Mouse (Mus musculus): Measurements from ENCODE around the gene Atic. TPM values are rescaled to one million over a fixed set of nuclear protein-coding genes. Genes with fewer than 3 reads are reported as not detected.
A peak's percentile ranks its signal among the peaks of the same experiment; 100 is the strongest.

The Atic gene
- 10 to 100 TPM; 33.3 to 35.5 TPM for total RNA-seq (2021)
- long read RNA-seq, experiment 1, transcript Atic-201 (16 exons, 2,845 nt): major isoform, 7 of 9 reads
- long read RNA-seq, experiment 1, partial matches to known transcripts: 2 of 9 reads
- long read RNA-seq, experiment 1, other reads (novel, unspliced or antisense): 0 of 9 reads
- long read RNA-seq, experiment 2, transcript Atic-201 (16 exons, 2,845 nt): major isoform, 18 of 28 reads
- long read RNA-seq, experiment 2, partial matches to known transcripts: 6 of 28 reads
- long read RNA-seq, experiment 2, other reads (novel, unspliced or antisense): 4 of 28 reads

GRCm38 (mm10) chr1:71556688-71557612 is at the start of gene Atic:
Atic (plus strand) TSS chr1:71557150.
- peak; percentile 78 to 92 for DNase-seq (ENCODE audit: low spot score in 2 of 2)

DNA sequence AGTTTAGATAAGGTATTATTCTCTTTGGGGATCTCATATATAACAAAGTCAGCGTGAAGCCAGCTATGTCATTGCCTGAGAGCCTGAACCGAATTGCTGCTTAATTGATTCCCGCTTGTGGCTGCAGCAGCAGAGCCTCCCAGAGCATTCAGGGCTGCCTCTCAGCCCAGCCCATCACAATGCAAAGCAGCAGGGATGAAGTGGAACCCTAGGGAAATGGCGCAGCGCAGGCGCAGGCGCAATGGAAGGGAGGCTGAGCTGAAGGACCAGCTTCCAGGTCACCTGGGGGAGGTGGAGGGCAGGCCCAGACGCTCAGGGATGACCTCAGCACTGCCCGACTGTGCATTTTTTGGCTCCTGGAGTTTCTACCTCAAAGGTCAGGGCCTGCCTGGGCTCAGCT is 49.7 kb upstream of the Atic start:
- DNase-seq (ENCODE audit: low spot score in 2 of 2): no peak

GRCm38 (mm10) chr1:71515041-71515440 is 41.9 kb upstream of the Atic start:
- DNase-seq (ENCODE audit: low spot score in 2 of 2): no peak

DNA sequence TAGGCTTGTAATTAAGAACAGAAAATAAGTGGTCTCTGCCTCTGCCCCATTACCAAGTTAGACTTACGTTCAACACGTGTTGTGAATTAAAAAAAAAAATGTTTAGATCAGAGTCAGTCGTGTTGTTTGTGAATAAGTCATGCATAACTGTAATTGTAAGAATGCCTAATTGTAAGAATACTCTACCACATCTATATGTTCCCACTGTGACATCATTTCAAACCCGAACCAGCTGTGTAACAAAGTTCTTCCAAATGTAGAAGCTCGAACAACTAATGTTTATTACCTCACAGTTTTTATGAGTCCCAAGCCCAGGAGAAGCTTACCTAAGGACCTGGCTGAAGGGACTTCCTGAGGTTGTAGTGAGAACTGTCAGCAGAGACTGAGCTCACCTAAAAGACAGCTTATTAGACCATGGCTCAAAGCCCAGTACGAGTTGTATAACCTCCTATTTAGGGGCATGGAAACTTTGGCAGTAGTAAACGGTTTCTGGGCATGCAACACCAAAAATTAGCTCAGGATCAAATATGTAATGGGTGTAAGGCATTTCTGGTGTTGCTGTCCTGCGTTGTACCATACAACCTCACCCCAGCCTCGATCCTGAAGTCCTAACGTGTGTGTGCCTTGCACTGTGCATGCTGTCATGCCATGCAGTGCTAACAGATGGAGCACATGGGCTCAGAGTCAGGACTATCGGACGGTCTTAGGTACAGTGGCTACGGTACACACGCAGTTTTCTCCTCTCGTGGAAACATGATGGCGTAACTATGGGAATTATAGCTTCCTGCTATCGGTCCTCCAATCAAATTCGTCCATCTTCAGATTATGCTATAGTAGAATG is 27.9 kb upstream of the Atic start:
- no peak for DNase-seq (ENCODE audit: low spot score in 2 of 2)

GRCm38 (mm10) chr1:71530779-71531178 is 26.2 kb upstream of the Atic start:
- DNase-seq (ENCODE audit: low spot score in 2 of 2): no peak

- no peak for DNase-seq (ENCODE audit: low spot score in 2 of 2)
Measured at GRCm38 (mm10) chr1:71531653-71532052, 25.3 kb upstream of the Atic start.

- no peak for DNase-seq (ENCODE audit: low spot score in 2 of 2)
Measured at GRCm38 (mm10) chr1:71539641-71540040, 17.3 kb upstream of the Atic start.

DNA sequence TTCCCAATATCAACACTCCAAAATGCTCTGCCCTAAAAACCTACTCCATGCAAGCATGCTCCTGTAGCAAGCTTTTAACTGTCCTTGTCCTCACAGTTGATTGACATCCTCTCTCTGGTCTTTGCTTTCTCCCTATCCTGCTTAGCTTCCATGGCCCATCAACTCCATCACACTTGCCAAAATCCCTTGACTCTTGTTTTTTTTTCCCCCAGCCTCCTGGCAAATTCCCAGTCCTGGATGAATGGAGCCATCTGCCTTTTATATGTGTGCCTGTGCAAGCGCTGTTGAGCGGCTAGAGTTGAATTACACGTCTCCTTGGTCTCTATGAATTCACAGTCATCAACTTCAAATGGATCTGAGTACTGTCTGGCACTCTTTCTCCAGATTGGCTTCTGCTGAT is 16.5 kb upstream of the Atic start:
- peak in 1 of 2 experiments; percentile 31 for DNase-seq (ENCODE audit: low spot score in 2 of 2)

DNA sequence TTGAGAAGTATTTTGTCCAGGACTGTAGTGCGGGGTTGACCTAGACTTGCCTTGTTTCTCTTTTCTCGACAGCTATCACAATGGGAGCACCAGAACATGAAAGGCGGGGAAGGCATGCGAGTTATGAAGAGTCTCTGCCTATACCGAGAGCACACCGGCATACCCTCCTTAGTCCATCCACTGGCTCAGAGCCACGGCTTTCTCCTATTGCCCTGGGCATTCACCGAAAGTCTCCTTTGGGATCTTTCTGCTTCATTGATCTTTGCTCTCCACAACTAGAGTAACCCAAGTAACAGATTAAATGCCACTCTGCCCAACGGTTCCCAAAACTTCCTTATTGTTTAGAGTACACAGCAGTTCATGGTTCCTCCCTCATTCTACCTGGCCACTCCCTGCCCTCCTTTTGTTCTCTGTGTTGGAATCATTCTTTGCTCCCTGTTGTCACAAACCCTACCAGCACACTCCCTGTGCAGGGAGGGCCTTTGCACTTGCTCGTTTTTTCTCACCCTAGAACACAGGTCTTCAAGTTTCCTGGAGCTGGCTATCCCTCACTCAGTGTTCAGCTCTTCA is 6.2 kb upstream of the Atic start:
- DNase-seq (ENCODE audit: low spot score in 2 of 2): no peak

- DNase-seq (ENCODE audit: low spot score in 2 of 2): no peak
Measured at GRCm38 (mm10) chr1:71560626-71561025, 3.7 kb downstream of the Atic start.

DNA sequence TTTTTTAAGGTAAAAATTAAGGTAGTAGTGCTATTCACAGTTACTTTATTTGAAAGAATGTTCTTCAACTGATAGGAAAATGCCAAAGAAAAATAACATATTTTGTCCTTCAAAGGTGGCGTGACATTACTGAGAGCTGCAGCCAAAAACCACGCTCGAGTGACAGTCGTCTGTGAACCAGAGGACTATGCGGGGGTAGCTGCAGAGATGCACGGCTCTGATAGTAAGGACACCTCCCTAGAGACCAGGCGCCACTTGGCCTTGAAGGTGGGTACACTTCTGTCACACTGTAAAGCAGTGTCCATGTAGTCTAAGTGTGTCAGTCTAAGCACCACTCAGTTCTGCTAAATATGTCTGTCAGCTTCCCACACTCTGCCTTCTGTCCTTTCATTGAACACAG is 7.3 kb downstream of the Atic start:
- DNase-seq (ENCODE audit: low spot score in 2 of 2): no peak

GRCm38 (mm10) chr1:71567884-71568605 is 11.1 kb downstream of the Atic start:
- DNase-seq (ENCODE audit: low spot score in 2 of 2): no peak

DNA sequence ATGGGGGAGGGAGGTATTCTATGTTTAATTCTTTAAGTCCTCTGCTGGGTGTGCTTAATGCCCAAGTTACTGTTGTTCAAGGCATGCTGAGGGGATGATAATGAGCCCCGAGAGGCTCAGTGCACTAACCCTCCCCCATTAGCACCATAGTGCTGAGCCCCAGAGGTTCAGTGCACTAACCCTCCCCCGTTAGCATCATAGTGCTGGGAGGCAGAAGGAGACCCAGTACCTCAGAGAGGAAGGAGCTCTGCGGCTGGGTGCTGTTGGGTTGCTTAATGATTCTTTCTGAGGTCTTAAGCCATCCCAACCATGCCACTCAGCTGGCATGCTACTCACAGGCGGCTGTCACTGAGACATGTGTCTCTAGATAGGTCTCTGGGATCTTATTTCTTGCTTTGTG is 13.2 kb downstream of the Atic start:
- no peak for DNase-seq (ENCODE audit: low spot score in 2 of 2)

DNA sequence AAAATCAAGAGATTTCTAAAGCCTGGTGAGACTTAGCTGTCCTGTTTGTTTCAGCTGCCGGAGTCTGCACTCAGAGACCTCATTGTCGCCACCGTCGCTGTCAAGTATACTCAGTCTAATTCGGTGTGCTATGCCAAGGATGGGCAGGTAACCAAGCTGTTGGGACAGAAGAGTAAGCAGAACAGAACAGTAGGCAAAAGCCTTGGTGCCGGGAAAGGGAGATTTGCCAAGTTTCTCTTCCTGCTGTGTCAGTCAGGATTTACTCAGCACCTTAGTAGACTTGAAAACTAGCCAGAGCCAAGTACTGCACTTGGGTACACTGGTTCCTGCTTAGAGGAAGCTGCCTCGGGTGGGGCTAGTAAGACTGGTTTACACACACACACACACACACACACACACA is 19.0 kb downstream of the Atic start:
- no peak for DNase-seq (ENCODE audit: low spot score in 2 of 2)

DNA sequence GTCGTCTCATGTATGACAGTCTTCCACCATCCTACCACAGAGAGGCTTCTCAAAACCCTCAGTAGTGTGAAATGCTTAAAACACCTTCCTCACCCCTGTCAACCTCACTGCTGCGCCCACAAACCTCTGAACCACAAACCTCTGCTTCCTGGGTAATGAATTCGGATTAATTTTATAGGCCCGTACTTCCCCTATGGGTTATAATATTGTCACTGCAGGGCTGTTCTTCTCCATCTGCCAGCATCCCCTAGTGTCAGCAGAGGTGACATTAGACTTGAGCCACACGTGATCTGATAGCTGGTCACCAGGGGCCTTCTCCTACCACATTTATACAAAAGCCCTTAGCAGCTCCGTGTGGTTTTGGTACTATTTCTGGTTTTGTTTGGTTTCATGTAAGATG is 19.9 kb downstream of the Atic start:
- DNase-seq (ENCODE audit: low spot score in 2 of 2): no peak

DNA sequence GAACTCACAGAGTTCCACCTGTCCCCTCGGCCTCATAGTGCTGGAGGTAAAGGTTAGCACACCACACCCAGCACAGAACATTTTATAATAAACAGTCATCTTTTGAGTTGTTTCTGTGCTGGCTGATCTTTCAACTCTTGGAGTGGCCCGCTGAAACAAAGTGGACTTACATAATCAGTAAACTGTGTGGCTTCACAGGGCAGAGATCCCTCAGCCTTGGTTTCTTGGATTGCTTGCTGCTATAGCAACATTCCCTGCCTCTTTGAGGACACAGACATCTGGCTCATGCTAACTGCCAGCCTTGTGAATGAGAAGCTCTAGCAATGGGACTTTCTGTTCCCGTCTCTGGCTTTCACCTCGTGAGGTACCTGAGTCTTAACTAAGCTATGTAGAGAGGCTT is 22.6 kb downstream of the Atic start:
- no peak for DNase-seq (ENCODE audit: low spot score in 2 of 2)

GRCm38 (mm10) chr1:71580408-71580807 is 23.5 kb downstream of the Atic start:
- DNase-seq (ENCODE audit: low spot score in 2 of 2): no peak

DNA sequence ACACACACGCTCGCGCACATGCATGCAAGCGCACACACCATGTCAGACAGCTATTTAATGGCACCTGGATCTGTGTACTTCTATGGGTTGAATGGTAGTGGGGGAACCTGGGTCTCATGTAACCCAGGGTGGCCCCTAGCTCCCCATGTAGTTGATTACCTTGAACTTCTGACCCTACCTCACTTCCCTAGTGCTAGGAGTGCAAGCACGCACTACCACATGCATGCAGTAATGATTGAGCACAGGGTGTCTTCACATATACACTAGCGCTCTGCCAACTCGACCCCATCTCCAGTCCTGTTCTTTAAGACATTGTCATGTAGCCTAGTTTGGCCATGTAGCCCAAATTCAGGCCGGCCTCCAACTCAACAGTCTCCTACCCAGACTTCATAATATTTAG is 26.4 kb downstream of the Atic start:
- no peak for DNase-seq (ENCODE audit: low spot score in 2 of 2)

DNA sequence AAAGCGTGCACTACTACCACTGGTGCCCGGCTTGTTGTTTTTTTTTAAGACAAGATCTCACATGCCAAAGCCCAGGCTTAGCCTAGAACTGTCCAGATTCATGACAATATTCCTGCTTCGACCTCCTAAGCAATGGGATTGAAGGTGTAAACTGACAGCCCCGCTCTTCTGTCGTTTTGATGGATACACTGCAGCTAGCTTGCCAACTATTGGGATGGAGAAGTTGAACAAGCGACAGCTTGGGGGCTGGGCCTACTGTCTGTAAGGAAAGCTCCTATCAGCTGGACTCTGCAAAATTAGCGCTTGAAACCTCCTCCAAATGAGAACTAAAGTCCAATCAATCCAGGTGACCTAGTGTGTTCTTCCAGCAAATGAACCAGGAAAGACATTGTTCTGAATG is 26.9 kb downstream of the Atic start:
- DNase-seq (ENCODE audit: low spot score in 2 of 2): no peak

GRCm38 (mm10) chr1:71586658-71587057 is 29.7 kb downstream of the Atic start:
- DNase-seq (ENCODE audit: low spot score in 2 of 2): no peak

DNA sequence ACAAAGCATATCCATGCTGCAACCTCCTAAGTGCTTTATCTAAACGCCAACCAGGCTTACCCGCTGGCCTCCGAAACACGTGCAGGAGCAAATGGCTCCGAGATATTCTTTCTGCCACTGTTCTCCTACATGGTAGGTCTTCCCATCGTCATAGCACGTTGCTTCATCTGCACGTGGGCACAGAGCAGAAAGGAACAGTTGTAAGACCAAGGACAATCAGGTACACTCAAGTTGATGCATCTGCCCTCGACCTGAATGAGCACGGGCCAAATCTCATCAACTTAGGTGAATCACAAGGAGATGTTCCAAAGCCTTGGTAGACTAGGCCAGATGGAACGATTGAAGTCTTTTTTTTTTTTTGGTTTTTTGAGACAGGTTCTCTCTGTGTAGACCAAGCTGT is 33.1 kb downstream of the Atic start:
- DNase-seq (ENCODE audit: low spot score in 2 of 2): no peak
